Mouse (Mus musculus): ENCODE data around the gene Zfp217. TPM values are rescaled to one million over a fixed set of nuclear protein-coding genes. Genes with fewer than 3 reads are reported as not detected.

Zfp217 gene
- polyA plus RNA-seq, 1 experiment from 2014 or later, result 3.2 TPM

- Histone ChIP-seq H3K9me3 (ENCODE audit: control insufficient read depth, low read length) (no peaks in the 10 kb centered on the region), H3K27ac (ENCODE audit: low read depth, low read length) (no peak overlapping the region), H3K4me1 (ENCODE audit: control insufficient read depth, insufficient read depth, low read length) (no peaks in the 10 kb centered on the region), H3K4me3 (ENCODE audit: low read depth, low read length) (no peak overlapping the region), H3K9ac (ENCODE audit: low read length) (no peak overlapping the region), H3K4me2 (no peak overlapping the region), H3K27me3 (ENCODE audit: control insufficient read depth, insufficient read depth, low read length) (no peaks in the 10 kb centered on the region), H3K36me3 (ENCODE audit: control insufficient read depth, insufficient read depth, low read length) (no peaks in the 10 kb centered on the region)
- no peak for ATAC-seq (ENCODE audit: low FRiP score)
- WGBS, result 85% methylated on average over 5 of the region's 5 CpGs
- DNase-seq (ENCODE audit: low spot score, missing footprints), result peak; percentile 80
Measured at GRCm38 (mm10) chr2:170069976-170070375, 77.9 kb downstream of the Zfp217 start.

DNA sequence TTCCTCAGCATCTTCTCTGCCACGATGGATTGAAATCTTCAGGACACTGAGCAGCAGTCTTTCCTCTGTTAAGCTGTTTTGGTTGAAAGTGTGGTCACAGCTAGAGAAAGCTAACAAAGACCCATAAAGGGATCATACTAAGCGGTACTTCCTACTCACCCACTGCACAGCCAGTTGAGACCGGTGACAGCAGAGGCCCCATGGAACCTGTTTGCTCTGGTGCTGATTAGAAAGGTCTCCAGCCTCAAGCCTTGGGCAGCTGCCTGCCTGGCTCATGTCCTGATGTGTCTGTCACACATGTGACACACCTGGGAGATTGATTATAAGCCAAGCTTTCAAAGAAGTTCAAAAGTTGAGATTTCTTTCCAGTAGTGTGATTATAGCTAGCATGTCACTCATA is 85.5 kb downstream of the Zfp217 start:
- Histone ChIP-seq H3K9me3 (ENCODE audit: control insufficient read depth, low read length) (no peaks in the 10 kb centered on the region), H3K4me3 (ENCODE audit: low read depth, low read length) (no peak overlapping the region), H3K4me1 (ENCODE audit: control insufficient read depth, insufficient read depth, low read length) (no peaks in the 10 kb centered on the region), H3K9ac (ENCODE audit: low read length) (no peak overlapping the region), H3K4me2 (no peak overlapping the region), H3K36me3 (ENCODE audit: control insufficient read depth, insufficient read depth, low read length) (no peaks in the 10 kb centered on the region), H3K27me3 (ENCODE audit: control insufficient read depth, insufficient read depth, low read length) (no peaks in the 10 kb centered on the region), H3K27ac (ENCODE audit: low read depth, low read length) (no peak overlapping the region)
- no peak for DNase-seq (ENCODE audit: low spot score, missing footprints)
- 82% methylated on average over 3 of the region's 3 CpGs for WGBS
- ATAC-seq (ENCODE audit: low FRiP score), result no peak

- Histone ChIP-seq H3K27ac (ENCODE audit: low read depth, low read length) (no peak overlapping the region), H3K9me3 (ENCODE audit: control insufficient read depth, low read length) (no peaks in the 10 kb centered on the region), H3K4me2 (no peak overlapping the region), H3K36me3 (ENCODE audit: control insufficient read depth, insufficient read depth, low read length) (no peaks in the 10 kb centered on the region), H3K27me3 (ENCODE audit: control insufficient read depth, insufficient read depth, low read length) (no peaks in the 10 kb centered on the region), H3K4me3 (ENCODE audit: low read depth, low read length) (no peak overlapping the region), H3K4me1 (ENCODE audit: control insufficient read depth, insufficient read depth, low read length) (no peaks in the 10 kb centered on the region), H3K9ac (ENCODE audit: low read length) (no peak overlapping the region)
- peak; percentile 94 for DNase-seq (ENCODE audit: low spot score, missing footprints)
- 64% methylated on average over 4 of the region's 4 CpGs for WGBS
- no peak for ATAC-seq (ENCODE audit: low FRiP score)
Measured at GRCm38 (mm10) chr2:170060066-170060465, 87.8 kb downstream of the Zfp217 start.

DNA sequence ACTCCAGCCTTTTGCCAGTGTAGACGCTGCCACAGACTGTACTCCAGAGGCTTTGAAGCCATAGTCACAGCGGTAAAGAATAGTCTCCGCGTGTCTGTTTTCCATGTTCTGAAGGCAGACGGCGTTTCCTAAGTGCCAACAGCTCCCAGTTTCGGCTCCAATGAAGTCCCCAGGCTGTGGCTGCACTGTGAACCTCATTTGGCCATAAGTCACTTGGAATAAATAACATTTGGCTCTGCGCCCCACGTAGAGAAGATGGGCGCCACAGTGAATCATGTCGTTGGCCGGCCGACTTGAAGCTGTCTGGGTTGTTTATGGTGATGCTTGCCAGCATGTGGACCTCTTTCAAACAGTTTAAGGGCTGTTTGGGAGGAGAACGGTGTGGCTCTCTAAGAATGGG is 89.1 kb downstream of the Zfp217 start:
- Histone ChIP-seq H3K4me2 (no peak overlapping the region), H3K9me3 (ENCODE audit: control insufficient read depth, low read length) (no peaks in the 10 kb centered on the region), H3K27me3 (ENCODE audit: control insufficient read depth, insufficient read depth, low read length) (no peaks in the 10 kb centered on the region), H3K9ac (ENCODE audit: low read length) (no peak overlapping the region), H3K36me3 (ENCODE audit: control insufficient read depth, insufficient read depth, low read length) (no peaks in the 10 kb centered on the region), H3K4me3 (ENCODE audit: low read depth, low read length) (no peak overlapping the region), H3K4me1 (ENCODE audit: control insufficient read depth, insufficient read depth, low read length) (no peaks in the 10 kb centered on the region), H3K27ac (ENCODE audit: low read depth, low read length) (no peak overlapping the region)
- ATAC-seq (ENCODE audit: low FRiP score), result no peak
- DNase-seq (ENCODE audit: low spot score, missing footprints), result no peak
- 93% methylated on average over 14 of the region's 14 CpGs for WGBS
